Mouse (Mus musculus) CH12.LX (cell line): ENCODE data around the gene Gypa. TPM values are rescaled to one million over a fixed set of nuclear protein-coding genes. Genes with fewer than 3 reads are reported as not detected.

Experiments
- DNase-seq: peaks from one replicate; pipeline ENCODE4 v3.0.0-alpha.2; 2013; ENCODE audit errors: extremely low read depth
- H3K27ac ChIP-seq: 2 replicates; pipeline ENCODE4 v1.5.1; 2012; ENCODE audit warnings: low read depth, mild to moderate bottlenecking, control low read depth, moderate library complexity; ENCODE audit not compliant: insufficient read depth
- H3K27me3 ChIP-seq: replicated peaks from 2 replicates; pipeline ENCODE3; 2012; ENCODE audit warnings: inconsistent platforms
- H3K36me3 ChIP-seq, 2 experiments: replicated peaks in 1 of 2; 2 replicates each; pipeline versions ENCODE3 to v1.6.1; 2012; ENCODE audit warnings: inconsistent platforms in 1 of 2, low read length in 1 of 2, mild to moderate bottlenecking in 1 of 2, mixed read lengths in 1 of 2, moderate library complexity in 1 of 2; ENCODE audit not compliant: control insufficient read depth in 1 of 2, insufficient read depth in 1 of 2
- H3K4me1 ChIP-seq, 2 experiments: 2 replicates each; pipeline ENCODE4 v1.6.1; 2012; ENCODE audit warnings: inconsistent platforms in 1 of 2, moderate library complexity in 1 of 2; ENCODE audit not compliant: insufficient read depth in 2 of 2, control insufficient read depth in 1 of 2
- H3K4me2 ChIP-seq: 2 replicates; pipeline ENCODE4 v1.6.1; 2012; ENCODE audit warnings: low read depth, mild to moderate bottlenecking, control low read depth; ENCODE audit not compliant: poor library complexity, insufficient read depth, severe bottlenecking
- H3K4me3 ChIP-seq, 3 experiments: fragments of 150-350 bp in 1 of 3; sonication (generic) in 1 of 3; replicated peaks in 1 of 3; 2 replicates each; pipeline versions ENCODE3 to v1.5.1; 2011 to 2012; ENCODE audit warnings: low read depth in 2 of 3, low read length in 2 of 3, mild to moderate bottlenecking in 2 of 3, moderate library complexity in 2 of 3, control low read depth in 1 of 3, improper control_type of control experiment in 1 of 3, inconsistent platforms in 1 of 3, mixed read lengths in 1 of 3; ENCODE audit not compliant: poor library complexity in 1 of 3
- H3K79me2 ChIP-seq: replicated peaks from 2 replicates; pipeline ENCODE4 v1.6.1; 2012; ENCODE audit warnings: mild to moderate bottlenecking, moderate library complexity; ENCODE audit not compliant: control insufficient read depth, poor library complexity, insufficient read depth, severe bottlenecking; ENCODE audit errors: extremely low read depth
- H3K9ac ChIP-seq: 2 replicates; pipeline ENCODE4 v1.6.1; 2012; ENCODE audit warnings: low read depth, mild to moderate bottlenecking, control low read depth, moderate library complexity; ENCODE audit not compliant: insufficient read depth
- H3K9me3 ChIP-seq: replicated peaks from 2 replicates; pipeline ENCODE3; 2012; ENCODE audit warnings: low read length, inconsistent platforms, mixed read lengths
- BHLHE40 ChIP-seq: IDR thresholded peaks from 2 replicates; pipeline ENCODE4 v1.6.1; 2011; ENCODE audit warnings: mild to moderate bottlenecking, low read depth, low read length, improper control_type of control experiment
- CHD1 ChIP-seq: IDR thresholded peaks from 2 replicates; pipeline ENCODE4 v1.6.1; 2012; ENCODE audit warnings: low read depth, low read length, improper control_type of control experiment, inconsistent platforms
- CTCF ChIP-seq, 2 experiments: IDR thresholded peaks in 1 of 2; conservative IDR thresholded peaks in 1 of 2; 2 replicates each; pipeline ENCODE4 v1.5.1; 2011 to 2012; ENCODE audit warnings: low read depth in 2 of 2, low read length in 2 of 2, improper control_type of control experiment in 1 of 2, inconsistent platforms in 1 of 2, mild to moderate bottlenecking in 1 of 2, moderate library complexity in 1 of 2
- ELF1 ChIP-seq: IDR thresholded peaks from 2 replicates; pipeline ENCODE4 v1.6.1; 2014; ENCODE audit warnings: low read depth, mild to moderate bottlenecking, inconsistent platforms, low read length, improper control_type of control experiment
- GABPA ChIP-seq: IDR thresholded peaks from 2 replicates; pipeline ENCODE4 v1.6.1; 2012; ENCODE audit warnings: low read depth, low read length, improper control_type of control experiment, inconsistent platforms; ENCODE audit not compliant: insufficient replicate concordance
- HCFC1 ChIP-seq: IDR thresholded peaks from 2 replicates; pipeline ENCODE4 v1.6.1; 2012; ENCODE audit warnings: low read depth, mild to moderate bottlenecking, inconsistent platforms, low read length, improper control_type of control experiment
- IRF4 ChIP-seq: IDR thresholded peaks from 2 replicates; pipeline ENCODE4 v1.6.1; 2014; ENCODE audit warnings: low read depth, mild to moderate bottlenecking, inconsistent platforms, low read length, improper control_type of control experiment
- MAFK ChIP-seq: IDR thresholded peaks from 2 replicates; pipeline ENCODE4 v1.6.1; 2011; ENCODE audit warnings: low read length, improper control_type of control experiment; ENCODE audit not compliant: insufficient replicate concordance
- MAZ ChIP-seq: IDR thresholded peaks from 2 replicates; pipeline ENCODE4 v1.6.1; 2012; ENCODE audit warnings: low read depth, mild to moderate bottlenecking, inconsistent platforms, low read length, improper control_type of control experiment, moderate library complexity
- MEF2A ChIP-seq: IDR thresholded peaks from 2 replicates; pipeline ENCODE4 v1.6.1; 2014; ENCODE audit warnings: low read depth, mild to moderate bottlenecking, inconsistent platforms, low read length, improper control_type of control experiment, borderline replicate concordance
- NELFE ChIP-seq: IDR thresholded peaks from 2 replicates; pipeline ENCODE4 v1.6.1; 2011; ENCODE audit warnings: low read depth, low read length, improper control_type of control experiment
- NRF1 ChIP-seq: IDR thresholded peaks from 2 replicates; pipeline ENCODE4 v1.6.1; 2014; ENCODE audit warnings: low read depth, mild to moderate bottlenecking, inconsistent platforms, low read length, improper control_type of control experiment, moderate library complexity
- PAX5 ChIP-seq: IDR thresholded peaks from 2 replicates; pipeline ENCODE4 v1.6.1; 2012; ENCODE audit warnings: low read length, inconsistent platforms, mixed read lengths
- POLR2A ChIP-seq: IDR thresholded peaks from 2 replicates; pipeline ENCODE4 v1.6.1; 2011; ENCODE audit warnings: low read depth, mild to moderate bottlenecking, improper control_type of control experiment, low read length
- SMC3 ChIP-seq: IDR thresholded peaks from 2 replicates; pipeline ENCODE4 v1.6.1; 2011; ENCODE audit warnings: low read depth, low read length, improper control_type of control experiment
- TBP ChIP-seq: conservative IDR thresholded peaks from 2 replicates; pipeline ENCODE4 v1.6.1; 2011; ENCODE audit warnings: low read depth, low read length, improper control_type of control experiment
- USF1 ChIP-seq: IDR thresholded peaks from 2 replicates; pipeline ENCODE4 v1.6.1; 2014; ENCODE audit warnings: low read depth, mild to moderate bottlenecking, inconsistent platforms, low read length, improper control_type of control experiment
- ZC3H11A ChIP-seq: IDR thresholded peaks from 2 replicates; pipeline ENCODE4 v1.6.1; 2012; ENCODE audit warnings: low read depth, mild to moderate bottlenecking, inconsistent platforms, low read length, improper control_type of control experiment
- dilution Hi-C: fragments of 300-500 bp; cut with MboI; formaldehyde crosslinking; loops from 2 replicates; pipeline ENCODE4 v1.14.3; 2020; ENCODE audit warnings: low sequenced_read_pairs; ENCODE audit not compliant: extremely low pct_unique_long_range_greater_than_20kb, extremely low pct_ligation_motif_present
- in situ Hi-C: fragments of 300-500 bp; cut with MboI; formaldehyde crosslinking; loops from 3 replicates; pipeline ENCODE4 v1.14.3; 2019; ENCODE audit warnings: low sequenced_read_pairs, low pct_ligation_motif_present, low pct_unique_long_range_greater_than_20kb, mixed read lengths
- polyA plus RNA-seq: library from polyadenylated mRNA; unstranded; fragments of >175 nt; gene quantifications from 2 replicates; pipeline ENCODE4 v1.2.1, GENCODE M21; 2012; ENCODE audit warnings: low read depth; ENCODE audit not compliant: insufficient read length
- total RNA-seq, 2 experiments: library from RNA; depleted of rRNA; stranded (reverse); fragments of 300-350 nt in 1 of 2; fragments of >200 nt in 1 of 2; gene quantifications; 2 replicates each; pipeline ENCODE4 v1.2.3; 2012 to 2014

The Gypa gene
- total and polyA plus RNA-seq, 3 experiments = not detected

DNA sequence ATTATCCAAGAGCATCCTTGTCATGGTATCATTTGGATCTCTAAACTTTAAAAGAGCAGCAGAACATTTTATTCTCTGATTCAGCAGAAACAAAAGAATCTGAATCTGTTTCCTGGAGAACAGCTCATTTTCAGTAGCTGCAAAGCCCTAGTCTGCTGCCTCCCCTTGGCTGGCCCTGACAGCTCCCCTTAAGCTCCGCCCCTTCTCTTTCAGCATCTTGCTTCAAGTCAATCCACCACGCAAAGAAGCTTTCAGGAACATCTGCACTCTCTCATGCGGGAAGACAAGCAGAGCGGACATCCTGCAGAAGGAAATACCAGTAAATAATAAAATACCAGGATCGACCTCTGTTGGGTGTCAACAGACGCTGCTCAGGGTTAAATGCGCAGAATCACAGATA, 18.6 kb upstream of the Gypa start:
- in situ Hi-C loops (loop anchor here (25.0 kb wide), 2 partner anchors 512 to 888 kb away; no protein-coding TSS in a partner anchor), dilution Hi-C loops (no loop called here)
- no peak for DNase-seq
- no peak overlapping the region for H3K9ac ChIP-seq
- H3K4me2 ChIP-seq = no peak overlapping the region
- H3K9me3 ChIP-seq = peaks cover 3% of the 10 kb centered on the region
- no peak overlapping the region for H3K27ac ChIP-seq
- no peaks in the 10 kb centered on the region for H3K36me3 ChIP-seq
- TF ChIP-seq POLR2A = no peak
- TF ChIP-seq CHD1 = no peak
- no peaks in the 10 kb centered on the region for H3K27me3 ChIP-seq
- H3K4me3 ChIP-seq = no peak overlapping the region
- no peaks in the 10 kb centered on the region for H3K4me1 ChIP-seq
- H3K79me2 ChIP-seq = no peaks in the 10 kb centered on the region; the same call in 1 of the 2 replicates

- Histone ChIP-seq H3K9ac (no peak overlapping the region), H3K27me3 (no peaks in the 10 kb centered on the region), H3K36me3 (no peaks in the 10 kb centered on the region), H3K4me2 (no peak overlapping the region), H3K27ac (no peak overlapping the region), H3K4me3 (no peak overlapping the region)
- DNase-seq = no peak
- in situ Hi-C loops = loop anchor here (25.0 kb wide), 2 partner anchors 509 to 891 kb away; no protein-coding TSS in a partner anchor
- TF ChIP-seq BHLHE40 (no peak), CTCF (conservative IDR thresholded peaks at IDR 0.05 in 1 of 2, IDR thresholded peaks at IDR 0.05 in 1 of 2; ENCODE audit: low read depth in 2 of 2, low read length in 2 of 2) (no peak), ZC3H11A (no peak), TBP (no peak), USF1 (no peak), MAZ (no peak), NELFE (no peak), HCFC1 (no peak), ELF1 (no peak), SMC3 (no peak), MAFK (no peak), MEF2A (no peak), IRF4 (no peak), POLR2A (no peak), PAX5 (no peak), GABPA (no peak), NRF1 (no peak)
- TF ChIP-seq, all 38 proteins: peak for 0
- no peaks in the 10 kb centered on the region for H3K4me1 ChIP-seq
- H3K9me3 ChIP-seq = no peaks in the 10 kb centered on the region
- no peaks in the 10 kb centered on the region; the same call in 1 of the 2 replicates for H3K79me2 ChIP-seq
- dilution Hi-C loops = no loop called here
These were observed 15.4 kb upstream of the Gypa start for GRCm38 (mm10) chr8:80478156-80478555.
